Mouse (Mus musculus) MEL (cell line): ENCODE results near the gene Ly6c2.
"Not testable (repeated sequence)": the region's sequence is repeated elsewhere in the genome, so short reads cannot be mapped to it uniquely, and the experiment has no call there.

Source experiments
- CTCF ChIP-seq, 3 experiments: IDR thresholded peaks in 2 of 3; conservative IDR thresholded peaks in 1 of 3; 2 replicates each; pipeline ENCODE4 v1.5.1; 2011 to 2012; ENCODE audit warnings: low read length in 3 of 3, low read depth in 2 of 3, mild to moderate bottlenecking in 2 of 3, improper control_type of control experiment in 1 of 3, inconsistent platforms in 1 of 3, mixed read lengths in 1 of 3, moderate library complexity in 1 of 3; ENCODE audit not compliant: control insufficient read depth in 1 of 3, insufficient read depth in 1 of 3, poor library complexity in 1 of 3, severe bottlenecking in 1 of 3
- HCFC1 ChIP-seq: IDR thresholded peaks from 2 replicates; pipeline ENCODE4 v1.6.1; 2012; ENCODE audit warnings: low read depth, mild to moderate bottlenecking, inconsistent platforms, low read length, improper control_type of control experiment, moderate library complexity
- ZC3H11A ChIP-seq: IDR thresholded peaks from 2 replicates; pipeline ENCODE4 v1.6.1; 2012; ENCODE audit warnings: low read depth, mild to moderate bottlenecking, inconsistent platforms, low read length, improper control_type of control experiment
- ZNF384 ChIP-seq: IDR thresholded peaks from 2 replicates; pipeline ENCODE4 v1.6.1; 2012; ENCODE audit warnings: low read depth, mild to moderate bottlenecking, inconsistent platforms, low read length, improper control_type of control experiment

DNA sequence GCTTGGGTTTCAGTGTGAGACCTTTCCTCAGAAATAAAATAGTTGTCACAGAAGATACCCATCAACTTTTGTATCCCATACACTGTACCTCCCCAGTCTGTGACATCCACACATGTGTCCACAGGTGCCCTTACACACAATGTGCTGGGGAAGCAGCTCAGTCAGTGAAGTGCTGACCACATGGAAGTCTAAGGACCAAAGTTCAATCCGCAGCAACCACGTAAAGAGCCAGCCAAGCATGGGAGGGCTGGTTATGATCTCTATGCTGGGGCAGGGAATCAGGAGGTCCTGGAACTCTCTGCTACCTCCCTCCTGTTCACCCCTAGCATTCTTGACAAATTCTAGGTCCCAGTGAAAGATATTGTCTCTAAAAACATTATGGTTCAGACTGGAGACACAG, 20.6 kb upstream of the Ly6c2 start:
- TF ChIP-seq CTCF (IDR thresholded peaks at IDR 0.05 in 2 of 3, conservative IDR thresholded peaks at IDR 0.05 in 1 of 3; ENCODE audit: control insufficient read depth in 1 of 3, insufficient read depth in 1 of 3, low read depth in 2 of 3, low read length in 3 of 3, poor library complexity in 1 of 3, severe bottlenecking in 1 of 3); ZC3H11A; ZNF384; HCFC1: not testable (repeated sequence)
